Mouse (Mus musculus) neutrophil, adult 83 days (primary cell): Measurements from ENCODE around the gene Plch2. TPM values are rescaled to one million over a fixed set of nuclear protein-coding genes. Genes with fewer than 3 reads are reported as not detected.

Experiments
- total RNA-seq, 2 experiments: library from RNA; stranded (reverse); gene quantifications; one replicate each; pipeline ENCODE4 v1.2.4; 2023

Gene Plch2
- total RNA-seq: under 1 TPM in 1 of 2 experiments, not detected in 1; 0.09 TPM

DNA sequence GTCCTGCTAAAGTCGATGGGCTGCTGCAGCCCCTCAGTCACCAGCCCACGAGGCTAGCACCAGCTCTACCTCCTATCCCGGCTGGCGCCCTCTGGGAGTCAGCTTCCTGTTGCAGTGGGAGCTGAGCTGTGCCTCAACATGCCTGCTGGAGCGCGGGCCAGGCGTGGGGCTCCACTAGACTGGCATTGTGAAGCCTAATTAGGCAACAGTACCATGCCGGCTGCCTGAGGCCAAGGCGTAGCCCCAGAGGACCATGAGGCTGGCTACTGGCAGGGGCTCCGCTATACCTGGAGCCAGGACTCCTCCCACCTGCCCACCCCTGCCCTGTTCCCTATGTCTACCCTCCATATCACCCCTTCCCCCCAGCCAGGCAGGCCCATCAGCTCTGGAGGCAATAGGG lies at the start of gene Plch2:
Gene Plch2 (minus strand): TSS at position 61 of the 400 bp plus-strand sequence.

DNA sequence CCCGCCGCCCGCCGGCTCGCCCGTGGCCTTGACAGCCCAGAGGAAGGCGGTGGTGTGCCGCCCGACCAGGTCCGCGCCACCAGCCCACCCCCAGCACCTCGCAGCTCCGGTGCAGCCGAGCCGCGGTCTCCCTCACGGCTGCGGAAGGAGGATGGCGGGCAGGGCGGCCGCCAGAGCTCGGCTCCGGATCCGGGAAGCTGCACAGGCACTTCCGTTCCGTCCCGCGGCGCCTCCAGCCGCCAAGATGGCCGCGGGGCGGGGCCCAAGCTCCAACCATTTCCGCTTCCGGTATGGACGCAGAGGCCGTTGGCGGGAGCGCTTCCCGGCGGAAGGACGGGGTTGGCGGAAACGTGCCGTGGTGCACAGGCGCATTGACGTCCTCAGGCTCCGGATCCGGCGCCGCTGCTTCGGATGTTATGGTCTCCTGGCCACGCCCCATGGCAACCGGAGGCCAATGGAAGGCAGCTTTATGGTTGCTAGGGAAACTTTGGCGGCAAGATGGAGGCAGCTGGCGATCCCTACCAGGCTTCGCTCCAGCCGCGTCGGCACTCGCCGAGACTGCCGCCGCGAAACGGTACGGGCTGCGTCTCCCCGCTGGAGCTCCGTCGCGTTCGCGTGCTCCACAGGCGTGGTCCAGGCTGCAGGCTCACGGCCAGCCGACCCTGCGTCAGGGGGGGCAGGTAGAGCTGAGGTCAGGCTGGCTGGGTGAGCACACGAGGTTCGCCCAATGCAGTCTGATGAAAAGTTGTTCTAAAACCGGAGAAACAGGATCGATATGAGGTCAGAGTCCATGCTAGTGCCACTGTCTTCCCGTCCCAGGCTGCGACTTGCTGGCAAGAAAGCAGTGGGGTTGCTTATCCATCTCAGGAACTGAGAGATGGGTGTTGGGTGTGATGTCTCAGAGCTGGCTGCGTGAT lies 29.8 kb upstream of the Plch2 start, which contains the start of the genes Rer1 and Morn1:
Gene Rer1 (minus strand): TSS at position 275 of the 917 bp plus-strand sequence.
Gene Morn1 (plus strand): TSS at position 470 of the 917 bp plus-strand sequence.

DNA sequence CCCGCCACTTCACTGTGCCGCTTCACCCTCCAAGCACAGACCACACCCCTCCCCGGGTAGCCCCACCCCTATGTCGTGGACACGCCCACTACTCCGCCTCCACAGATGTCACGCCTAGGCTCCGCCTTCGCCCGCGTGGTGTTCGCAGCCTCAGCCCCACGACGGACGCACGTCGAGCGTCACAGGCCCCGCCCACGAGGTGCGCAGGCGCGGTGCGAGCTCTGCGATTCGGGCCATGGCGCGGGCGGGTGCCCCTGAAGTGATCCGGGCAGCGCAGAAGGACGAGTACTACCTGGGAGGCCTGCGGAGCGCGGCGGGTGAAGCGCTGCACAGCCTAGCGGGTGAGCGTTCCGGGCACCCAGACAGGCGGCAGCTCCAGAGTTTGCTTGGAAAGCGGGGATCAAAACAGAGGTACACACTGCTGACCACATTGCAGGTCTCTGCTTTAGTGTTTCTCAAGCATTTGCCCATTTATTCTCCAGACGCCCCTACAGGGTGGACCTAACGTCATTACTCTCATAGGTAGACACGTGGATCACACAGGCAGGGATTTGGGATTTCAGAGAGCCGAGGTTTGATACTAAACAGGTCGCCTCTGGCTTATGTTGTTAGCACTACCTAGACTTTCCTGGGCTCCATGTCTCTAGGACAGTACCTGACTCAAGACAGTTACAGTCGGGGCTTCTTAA lies 10.4 kb upstream of the Plch2 start, which contains the start of gene Pex10:
Gene Pex10 (plus strand): TSS at position 183 of the 689 bp plus-strand sequence.

DNA sequence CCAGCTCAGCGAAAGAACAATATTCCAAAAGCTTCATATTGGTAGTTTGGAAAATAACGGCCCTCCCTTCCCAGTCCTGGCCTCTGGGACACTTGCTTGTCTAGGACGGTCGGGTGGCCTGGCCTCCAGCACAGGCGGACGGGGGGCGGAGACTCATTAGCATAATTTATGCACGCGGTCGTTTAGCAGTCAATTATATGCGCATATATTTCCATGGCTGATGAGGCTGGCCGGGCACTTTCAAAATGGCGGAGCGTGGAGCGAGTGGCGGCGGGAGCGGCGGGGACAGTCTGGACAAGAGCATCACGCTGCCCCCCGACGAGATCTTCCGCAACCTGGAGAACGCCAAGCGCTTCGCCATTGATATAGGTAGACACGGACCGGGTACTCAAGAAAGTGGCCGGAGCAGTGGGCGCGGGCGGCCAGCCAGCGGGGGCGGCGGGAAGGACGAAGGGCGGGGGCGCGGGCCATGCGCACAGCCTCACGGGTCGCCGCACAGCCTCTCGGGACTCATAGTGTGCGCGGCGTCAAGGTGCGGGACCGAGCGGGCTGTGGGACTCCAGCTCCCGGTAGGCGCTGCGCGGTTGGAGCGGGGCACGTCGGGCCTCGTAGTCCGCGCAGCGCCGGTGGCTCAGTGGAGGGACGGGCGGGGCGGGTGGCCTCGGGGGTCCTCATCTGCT lies 92.5 kb downstream of the Plch2 start, which contains the start of gene Pank4:
Gene Pank4 (plus strand): TSS at position 223 of the 680 bp plus-strand sequence.

DNA sequence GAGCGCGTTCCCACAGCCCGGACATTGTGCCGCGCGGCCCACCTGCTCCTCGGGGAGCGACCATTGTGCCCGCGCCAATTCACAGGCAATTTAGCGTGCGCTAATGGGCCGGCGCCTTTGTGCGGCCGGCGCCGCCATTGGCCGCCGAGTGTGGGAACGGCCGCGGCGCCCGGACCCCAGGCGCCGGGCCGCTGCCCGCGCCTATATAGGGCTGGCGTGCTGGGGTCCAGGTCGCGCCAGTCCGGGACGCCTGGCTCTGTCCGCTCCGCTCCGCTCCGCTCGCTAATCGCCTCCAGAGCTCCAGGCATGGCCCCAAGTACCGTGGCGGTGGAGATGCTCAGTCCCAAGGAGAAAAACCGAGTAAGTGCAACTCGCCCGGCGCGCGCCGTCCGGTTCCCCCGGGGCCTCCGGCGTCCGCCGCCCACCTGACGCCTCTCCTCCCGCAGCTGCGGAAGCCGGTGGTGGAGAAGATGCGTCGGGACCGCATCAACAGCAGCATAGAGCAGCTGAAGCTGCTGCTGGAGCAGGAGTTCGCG lies 95.8 kb downstream of the Plch2 start, which contains the start of gene Hes5:
Gene Hes5 (plus strand): TSS at position 234 of the 536 bp plus-strand sequence.

Other genes starting within 250 kb of the Plch2 start
- gene Ttc34, start 219.3 kb downstream of the Plch2 start, total RNA-seq: not detected
- gene Mmel1, start 187.2 kb downstream of the Plch2 start, total RNA-seq: under 1 TPM in 1 of 2 experiments, not detected in 1; 0.24 TPM
- 1 to 10 TPM; 1.9 to 2.5 TPM for gene Fam213b, start 157.6 kb downstream of the Plch2 start, total RNA-seq
- 100 to 1,000 TPM; 101 to 127 TPM for gene Tnfrsf14, start 128.2 kb downstream of the Plch2 start, total RNA-seq
- gene Hes5, start 95.9 kb downstream of the Plch2 start, total RNA-seq: under 1 TPM in 1 of 2 experiments, not detected in 1; 0.53 TPM
- 10 to 100 TPM; 27.9 to 31.5 TPM for gene Pank4, start 92.7 kb downstream of the Plch2 start, total RNA-seq
- gene Pex10, start 10.2 kb upstream of the Plch2 start, total RNA-seq: 1 to 10 TPM; 5.7 to 7.4 TPM
- gene Rer1, start 29.6 kb upstream of the Plch2 start, total RNA-seq: 10 to 100 TPM; 55.8 to 59.7 TPM
- gene Morn1, start 29.8 kb upstream of the Plch2 start, total RNA-seq: 1 to 10 TPM; 1.4 to 1.9 TPM
- gene Ski, start 165.8 kb upstream of the Plch2 start, total RNA-seq: 10 to 100 TPM; 30.8 to 31.8 TPM
- 10 to 100 TPM; 30.7 to 35.7 TPM for gene Faap20, start 193.0 kb upstream of the Plch2 start, total RNA-seq